Mouse (Mus musculus) liver, embryonic 14.5 days (tissue): Measurements from ENCODE around the gene Prkag1.

Experiments
- CTCF ChIP-seq: IDR thresholded peaks from 2 replicates; pipeline ENCODE4 v1.5.1; 2016; ENCODE audit warnings: antibody characterized with exemption, low read depth, control low read depth
- EP300 ChIP-seq: IDR thresholded peaks from 2 replicates; pipeline ENCODE4 v1.6.1; 2016; ENCODE audit warnings: antibody characterized with exemption, low read depth

GRCm38 (mm10) chr15:98854214-98854613 lies 22.9 kb upstream of the Prkag1 start:
- TF ChIP-seq CTCF: no peak
- no peak for TF ChIP-seq EP300
